Mouse (Mus musculus) MEL (cell line): Measurements from ENCODE around the gene Gm20388. TPM values are rescaled to one million over a fixed set of nuclear protein-coding genes. Genes with fewer than 3 reads are reported as not detected.

Source experiments
- DNase-seq: peaks from one replicate; pipeline ENCODE4 v3.0.0; 2011; ENCODE audit warnings: low read depth, low spot score
- H3K27ac ChIP-seq: 2 replicates; pipeline ENCODE4 v1.5.1; 2012; ENCODE audit warnings: low read depth, mild to moderate bottlenecking, control low read depth, low read length, moderate library complexity; ENCODE audit not compliant: control insufficient read depth
- H3K27me3 ChIP-seq, 2 experiments: fragments of 150-350 bp in 1 of 2; sonication (generic) in 1 of 2; 2 replicates each; pipeline ENCODE4 v1.6.1; 2012; ENCODE audit warnings: low read length in 2 of 2, mild to moderate bottlenecking in 2 of 2, improper control_type of control experiment in 1 of 2, moderate library complexity in 1 of 2; ENCODE audit not compliant: insufficient read depth in 2 of 2, control insufficient read depth in 1 of 2
- H3K36me3 ChIP-seq, 2 experiments: 2 replicates each; pipeline ENCODE4 v1.6.1; 2012 to 2014; ENCODE audit warnings: low read length in 2 of 2, improper control_type of control experiment in 1 of 2, inconsistent platforms in 1 of 2, mild to moderate bottlenecking in 1 of 2; ENCODE audit not compliant: insufficient read depth in 2 of 2, control insufficient read depth in 1 of 2
- H3K4me1 ChIP-seq, 2 experiments: fragments of 150-350 bp in 1 of 2; sonication (generic) in 1 of 2; 2 replicates each; pipeline ENCODE4 v1.6.1; 2012; ENCODE audit warnings: low read length in 2 of 2, improper control_type of control experiment in 1 of 2, mild to moderate bottlenecking in 1 of 2; ENCODE audit not compliant: insufficient read depth in 2 of 2, control insufficient read depth in 1 of 2
- H3K4me3 ChIP-seq, 2 experiments: fragments of 150-350 bp in 1 of 2; sonication (generic) in 1 of 2; 2 replicates each; pipeline ENCODE4 v1.5.1; 2012; ENCODE audit warnings: low read depth in 2 of 2, low read length in 2 of 2, mild to moderate bottlenecking in 2 of 2, moderate library complexity in 2 of 2, control low read depth in 1 of 2, improper control_type of control experiment in 1 of 2; ENCODE audit not compliant: control insufficient read depth in 1 of 2, insufficient read depth in 1 of 2
- H3K79me2 ChIP-seq: 2 replicates; pipeline ENCODE4 v1.6.1; 2012; ENCODE audit warnings: mild to moderate bottlenecking, low read length, moderate library complexity; ENCODE audit not compliant: control insufficient read depth, poor library complexity, insufficient read depth
- H3K9ac ChIP-seq: 2 replicates; pipeline ENCODE4 v1.6.1; 2012; ENCODE audit warnings: low read depth, mild to moderate bottlenecking, control low read depth, low read length, moderate library complexity; ENCODE audit not compliant: control insufficient read depth, poor library complexity, severe bottlenecking
- H3K9me3 ChIP-seq: fragments of 150-350 bp; sonication (generic); replicated peaks from 2 replicates; pipeline ENCODE4 v1.6.1; 2012; ENCODE audit warnings: mild to moderate bottlenecking, low read length, improper control_type of control experiment, moderate library complexity; ENCODE audit not compliant: insufficient read depth
- BHLHE40 ChIP-seq: IDR thresholded peaks from 2 replicates; pipeline ENCODE4 v1.6.1; 2012; ENCODE audit warnings: low read depth, mild to moderate bottlenecking, inconsistent platforms, low read length, improper control_type of control experiment, borderline replicate concordance
- CTCF ChIP-seq, 3 experiments: IDR thresholded peaks in 2 of 3; conservative IDR thresholded peaks in 1 of 3; 2 replicates each; pipeline ENCODE4 v1.5.1; 2011 to 2012; ENCODE audit warnings: low read length in 3 of 3, low read depth in 2 of 3, mild to moderate bottlenecking in 2 of 3, improper control_type of control experiment in 1 of 3, inconsistent platforms in 1 of 3, mixed read lengths in 1 of 3, moderate library complexity in 1 of 3; ENCODE audit not compliant: control insufficient read depth in 1 of 3, insufficient read depth in 1 of 3, poor library complexity in 1 of 3, severe bottlenecking in 1 of 3
- E2F4 ChIP-seq: IDR thresholded peaks from 2 replicates; pipeline ENCODE4 v1.6.1; 2011; ENCODE audit warnings: low read depth, low read length, improper control_type of control experiment, borderline replicate concordance
- ELF1 ChIP-seq: IDR thresholded peaks from 2 replicates; pipeline ENCODE4 v1.6.1; 2014; ENCODE audit warnings: low read depth, mild to moderate bottlenecking, inconsistent platforms, low read length, improper control_type of control experiment, moderate library complexity
- EP300 ChIP-seq, 2 experiments: IDR thresholded peaks; 2 replicates each; pipeline ENCODE4 v1.6.1; 2011; ENCODE audit warnings: improper control_type of control experiment in 2 of 2, low read length in 2 of 2, low read depth in 1 of 2, mild to moderate bottlenecking in 1 of 2
- ETS1 ChIP-seq: IDR thresholded peaks from 2 replicates; pipeline ENCODE4 v1.6.1; 2012; ENCODE audit warnings: low read depth, mild to moderate bottlenecking, inconsistent platforms, low read length, improper control_type of control experiment, moderate library complexity
- GATA1 ChIP-seq: IDR thresholded peaks from 2 replicates; pipeline ENCODE4 v1.6.1; 2011; ENCODE audit warnings: low read depth, low read length, improper control_type of control experiment
- HCFC1 ChIP-seq: IDR thresholded peaks from 2 replicates; pipeline ENCODE4 v1.6.1; 2012; ENCODE audit warnings: low read depth, mild to moderate bottlenecking, inconsistent platforms, low read length, improper control_type of control experiment, moderate library complexity
- KAT2A ChIP-seq: conservative IDR thresholded peaks from 2 replicates; pipeline ENCODE4 v1.6.1; 2012; ENCODE audit warnings: low read depth, low read length, improper control_type of control experiment, inconsistent platforms
- MAFK ChIP-seq: IDR thresholded peaks from 2 replicates; pipeline ENCODE4 v1.6.1; 2011; ENCODE audit warnings: low read depth, mild to moderate bottlenecking, low read length, improper control_type of control experiment, borderline replicate concordance
- MAZ ChIP-seq: IDR thresholded peaks from 2 replicates; pipeline ENCODE4 v1.6.1; 2012; ENCODE audit warnings: low read depth, mild to moderate bottlenecking, inconsistent platforms, low read length, improper control_type of control experiment
- MXI1 ChIP-seq: IDR thresholded peaks from 2 replicates; pipeline ENCODE4 v1.6.1; 2011; ENCODE audit warnings: mild to moderate bottlenecking, low read depth, low read length, improper control_type of control experiment
- MYB ChIP-seq: IDR thresholded peaks from 2 replicates; pipeline ENCODE4 v1.6.1; 2011; ENCODE audit warnings: mild to moderate bottlenecking, low read depth, low read length, improper control_type of control experiment
- MYC ChIP-seq: IDR thresholded peaks from 2 replicates; pipeline ENCODE4 v1.6.1; 2011; ENCODE audit warnings: low read depth, mild to moderate bottlenecking, low read length, improper control_type of control experiment, moderate library complexity
- NELFE ChIP-seq: IDR thresholded peaks from 2 replicates; pipeline ENCODE4 v1.6.1; 2011; ENCODE audit warnings: low read depth, low read length, improper control_type of control experiment
- NRF1 ChIP-seq: IDR thresholded peaks from 2 replicates; pipeline ENCODE4 v1.6.1; 2014; ENCODE audit warnings: low read depth, mild to moderate bottlenecking, inconsistent platforms, low read length, improper control_type of control experiment, moderate library complexity; ENCODE audit not compliant: poor library complexity, insufficient read depth, severe bottlenecking
- POLR2A ChIP-seq, 2 experiments: IDR thresholded peaks; 2 replicates each; pipeline ENCODE4 v1.6.1; 2011 to 2012; ENCODE audit warnings: low read length in 2 of 2, mild to moderate bottlenecking in 2 of 2, control low read depth in 1 of 2, improper control_type of control experiment in 1 of 2, low read depth in 1 of 2, moderate library complexity in 1 of 2; ENCODE audit not compliant: control insufficient read depth in 1 of 2, insufficient read depth in 1 of 2, poor library complexity in 1 of 2
- RAD21 ChIP-seq: IDR thresholded peaks from 2 replicates; pipeline ENCODE4 v1.6.1; 2011; ENCODE audit warnings: mild to moderate bottlenecking, low read depth, low read length, improper control_type of control experiment
- RCOR1 ChIP-seq: IDR thresholded peaks from 2 replicates; pipeline ENCODE4 v1.6.1; 2012; ENCODE audit warnings: low read depth, mild to moderate bottlenecking, inconsistent platforms, low read length, improper control_type of control experiment
- TAL1 ChIP-seq: IDR thresholded peaks from 2 replicates; pipeline ENCODE4 v1.6.1; 2012; ENCODE audit warnings: mild to moderate bottlenecking, inconsistent platforms, low read length, moderate library complexity, mixed read lengths
- TCF12 ChIP-seq: IDR thresholded peaks from 2 replicates; pipeline ENCODE4 v1.6.1; 2014; ENCODE audit warnings: low read depth, mild to moderate bottlenecking, inconsistent platforms, low read length, improper control_type of control experiment, moderate library complexity
- USF2 ChIP-seq, 2 experiments: IDR thresholded peaks; 2 replicates each; pipeline ENCODE4 v1.6.1; 2011 to 2012; ENCODE audit warnings: improper control_type of control experiment in 2 of 2, low read length in 2 of 2, borderline replicate concordance in 1 of 2, inconsistent platforms in 1 of 2, low read depth in 1 of 2, mild to moderate bottlenecking in 1 of 2; ENCODE audit not compliant: insufficient read depth in 1 of 2
- ZC3H11A ChIP-seq: IDR thresholded peaks from 2 replicates; pipeline ENCODE4 v1.6.1; 2012; ENCODE audit warnings: low read depth, mild to moderate bottlenecking, inconsistent platforms, low read length, improper control_type of control experiment
- ZMIZ1 ChIP-seq: IDR thresholded peaks from 2 replicates; pipeline ENCODE4 v1.6.1; 2012; ENCODE audit warnings: low read depth, mild to moderate bottlenecking, inconsistent platforms, low read length, improper control_type of control experiment, moderate library complexity
- ZNF384 ChIP-seq: IDR thresholded peaks from 2 replicates; pipeline ENCODE4 v1.6.1; 2012; ENCODE audit warnings: low read depth, mild to moderate bottlenecking, inconsistent platforms, low read length, improper control_type of control experiment
- polyA plus RNA-seq, 2 experiments: library from polyadenylated mRNA; stranded (reverse) in 1 of 2; unstranded in 1 of 2; fragments of >175 nt in 1 of 2; fragments of >200 nt in 1 of 2; gene quantifications; 2 replicates each; pipeline versions ENCODE4 v1.2.1 to v1.2.4; 2012; ENCODE audit warnings: low replicate concordance in 2 of 2, low read depth in 1 of 2; ENCODE audit not compliant: insufficient read length in 2 of 2, insufficient read depth in 1 of 2, missing spikeins in 1 of 2
- total RNA-seq: library from RNA; depleted of rRNA; stranded (reverse); fragments of 300-350 nt; gene quantifications from 2 replicates; pipeline ENCODE4 v1.2.3, GENCODE M21; 2012

Gm20388 gene
- total and polyA plus RNA-seq, 3 experiments, result 11.1 to 17.8 TPM; not detected in 1

DNA sequence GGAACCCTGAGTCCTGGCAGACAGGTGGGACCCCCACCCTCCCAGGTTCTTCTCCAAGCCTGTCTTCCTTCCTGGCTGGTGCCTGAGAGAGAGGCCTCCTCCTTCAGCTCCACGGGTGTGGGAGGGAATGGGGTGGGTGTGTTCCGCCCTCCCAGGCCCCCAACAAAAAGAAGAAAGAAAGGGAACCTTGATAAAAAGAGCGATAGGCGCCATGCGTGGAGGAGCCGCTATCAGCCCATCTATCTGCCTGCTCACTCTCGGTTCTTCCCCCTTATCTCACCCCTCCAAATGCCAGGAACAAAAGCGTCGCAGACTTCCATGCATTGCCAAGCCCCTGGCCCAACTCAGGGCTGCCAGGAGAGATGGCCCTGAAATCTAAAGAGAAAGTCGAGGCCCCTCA, 2382.8 kb downstream of the Gm20388 start:
- Histone ChIP-seq H3K4me1 (peaks cover 18 to 93% of the 10 kb centered on the region in 2 experiments), H3K9me3 (no peaks in the 10 kb centered on the region), H3K4me3 (no peak overlapping the region), H3K27ac (peak overlapping the region; percentile 95), H3K36me3 (peaks cover 7 to 81% of the 10 kb centered on the region in 2 experiments; a peak in 3 of 4 replicates), H3K9ac (peak overlapping the region; percentile 58), H3K27me3 (no peaks in the 10 kb centered on the region), H3K79me2 (peaks cover 87% of the 10 kb centered on the region)
- peak; percentile 56 for DNase-seq
- no peak for TF ChIP-seq CTCF (IDR thresholded peaks at IDR 0.05 in 2 of 3, conservative IDR thresholded peaks at IDR 0.05 in 1 of 3; ENCODE audit: control insufficient read depth in 1 of 3, insufficient read depth in 1 of 3, low read depth in 2 of 3, low read length in 3 of 3, poor library complexity in 1 of 3, severe bottlenecking in 1 of 3)
- TF ChIP-seq EP300 (IDR thresholded peaks at IDR 0.05; ENCODE audit: low read depth in 1 of 2, low read length in 2 of 2), result peak; percentile 45 to 77; a peak in 3 of 4 replicates
- no peak for TF ChIP-seq NELFE
- no peak for TF ChIP-seq MYB
- TF ChIP-seq TCF12, result peak; percentile 88
- no peak for TF ChIP-seq HCFC1
- TF ChIP-seq MAFK, result no peak
- TF ChIP-seq RCOR1, result peak; percentile 41; the same call in 1 of the 2 replicates
- TF ChIP-seq ZMIZ1, result no peak
- peak; percentile 33; the same call in 1 of the 2 replicates for TF ChIP-seq MAZ
- TF ChIP-seq ETS1, result peak; percentile 50
- TF ChIP-seq TAL1, result peak; percentile 36; the same call in 1 of the 2 replicates
- no peak for TF ChIP-seq USF2 (IDR thresholded peaks at IDR 0.05; ENCODE audit: borderline replicate concordance in 1 of 2, insufficient read depth in 1 of 2, low read depth in 1 of 2, low read length in 2 of 2)
- no peak for TF ChIP-seq ZNF384
- TF ChIP-seq GATA1, result peak; percentile 94

- H3K79me2 ChIP-seq, result peaks cover 87% of the 10 kb centered on the region
- no peak overlapping the region for H3K4me3 ChIP-seq
- H3K27me3 ChIP-seq, result no peaks in the 10 kb centered on the region
- no peaks in the 10 kb centered on the region for H3K9me3 ChIP-seq
- peak overlapping the region; percentile 95 for H3K27ac ChIP-seq
- TF ChIP-seq MAFK, result no peak
- TF ChIP-seq ZC3H11A, result no peak
- TF ChIP-seq ZNF384, result no peak
- no peak for TF ChIP-seq ELF1
- 0 out of 2 replicates have a peak, but pooled peaks have one; percentile 9 for TF ChIP-seq ETS1
- TF ChIP-seq E2F4, result no peak
- peak; percentile 24; the same call in 1 of the 2 replicates for TF ChIP-seq GATA1
- no peak for TF ChIP-seq NRF1
- TF ChIP-seq NELFE, result 0 out of 2 replicates have a peak, but pooled peaks have one; percentile 30
- no peak for TF ChIP-seq RCOR1
- TF ChIP-seq MYC, result no peak
- TF ChIP-seq BHLHE40, result no peak
- TF ChIP-seq TAL1, result no peak
- TF ChIP-seq MXI1, result no peak
- no peak for TF ChIP-seq KAT2A
- TF ChIP-seq POLR2A (IDR thresholded peaks at IDR 0.05; ENCODE audit: control insufficient read depth in 1 of 2, insufficient read depth in 1 of 2, low read depth in 1 of 2, low read length in 2 of 2, poor library complexity in 1 of 2), result peak; percentile 45 to 70; a peak in 2 of 4 replicates
- TF ChIP-seq EP300 (IDR thresholded peaks at IDR 0.05; ENCODE audit: low read depth in 1 of 2, low read length in 2 of 2), result peak in 1 of 2 experiments; percentile 57; a peak in 2 of 4 replicates
- no peak for TF ChIP-seq MYB
- no peak for TF ChIP-seq RAD21
- peak overlapping the region; percentile 58 for H3K9ac ChIP-seq
- DNase-seq, result peak; percentile 91
- H3K36me3 ChIP-seq, result peaks cover 10 to 79% of the 10 kb centered on the region in 2 experiments; a peak in 3 of 4 replicates
- H3K4me1 ChIP-seq, result peaks cover 18 to 93% of the 10 kb centered on the region in 2 experiments
Measured at GRCm38 (mm10) chr8:122294273-122294683, 2383.6 kb downstream of the Gm20388 start.
